Mouse (Mus musculus) T-helper 17 cell (primary cell): ENCODE measurements around the gene Apoc3.

ENCODE experiments used
- in situ Hi-C, 2 experiments: fragments of 300-600 bp; cut with MboI, MseI; formaldehyde crosslinking; loops; 1 replicate in 1 of 2; 2 replicates in 1 of 2; pipeline ENCODE4 v1.15.1; 2025; ENCODE audit warnings: high pct_unique_total_duplicates in 2 of 2

Apoc3 gene

DNA sequence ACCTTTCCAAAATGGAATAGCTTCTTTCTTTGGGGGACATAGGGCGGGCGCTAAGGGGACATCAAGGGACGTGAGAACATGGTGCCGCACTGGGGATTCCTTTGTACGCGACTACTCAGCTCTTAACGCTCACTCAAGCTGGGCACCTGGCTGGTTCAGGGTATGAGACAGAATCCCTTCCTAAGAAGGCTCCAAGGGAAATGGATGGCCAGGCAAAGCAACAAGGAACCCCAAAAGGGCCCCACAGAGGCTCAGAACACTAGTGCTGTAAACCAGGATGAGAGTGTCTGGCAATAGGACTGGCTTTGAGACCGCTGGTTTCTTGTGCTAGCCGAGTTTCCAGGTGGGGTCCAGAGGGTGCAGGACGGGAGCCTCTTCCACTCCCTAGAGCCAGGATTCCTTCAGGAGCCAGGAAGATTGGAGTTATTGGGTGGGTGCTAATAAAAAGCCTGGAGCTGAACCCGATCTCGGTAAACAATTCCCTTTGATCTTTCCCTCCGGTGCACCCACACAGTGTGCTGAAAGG, 4.9 kb downstream of the Apoc3 start:
- in situ Hi-C loops, result no loop called here

- in situ Hi-C loops, result loop anchor here in 1 of 2 experiments (5.0 kb wide), 1 partner anchor 1088 kb away; no protein-coding TSS in a partner anchor
Observed at GRCm38 (mm10) chr9:46229573-46230449, 5.6 kb downstream of the Apoc3 start.

GRCm38 (mm10) chr9:46228491-46228890, 6.9 kb downstream of the Apoc3 start, which contains the start of gene Apoa1:
Apoa1 (plus strand) TSS chr9:46228580.
- in situ Hi-C loops, result loop anchor here in 1 of 2 experiments (5.0 kb wide), 1 partner anchor 1086 kb away; no protein-coding TSS in a partner anchor

- in situ Hi-C loops, result loop anchor here in 1 of 2 experiments (5.0 kb wide), 1 partner anchor 1085 kb away; no protein-coding TSS in a partner anchor
Observed at GRCm38 (mm10) chr9:46227064-46227614, 8.3 kb downstream of the Apoc3 start.

- in situ Hi-C loops, result loop anchor here in 1 of 2 experiments (5.0 kb wide), 1 partner anchor 1083 kb away; no protein-coding TSS in a partner anchor
Observed at GRCm38 (mm10) chr9:46224945-46225660, 10.3 kb downstream of the Apoc3 start.

GRCm38 (mm10) chr9:46224101-46224500, 11.3 kb downstream of the Apoc3 start:
- in situ Hi-C loops, result no loop called here

- in situ Hi-C loops, result no loop called here
Observed at GRCm38 (mm10) chr9:46223090-46223489, 12.3 kb downstream of the Apoc3 start.

DNA sequence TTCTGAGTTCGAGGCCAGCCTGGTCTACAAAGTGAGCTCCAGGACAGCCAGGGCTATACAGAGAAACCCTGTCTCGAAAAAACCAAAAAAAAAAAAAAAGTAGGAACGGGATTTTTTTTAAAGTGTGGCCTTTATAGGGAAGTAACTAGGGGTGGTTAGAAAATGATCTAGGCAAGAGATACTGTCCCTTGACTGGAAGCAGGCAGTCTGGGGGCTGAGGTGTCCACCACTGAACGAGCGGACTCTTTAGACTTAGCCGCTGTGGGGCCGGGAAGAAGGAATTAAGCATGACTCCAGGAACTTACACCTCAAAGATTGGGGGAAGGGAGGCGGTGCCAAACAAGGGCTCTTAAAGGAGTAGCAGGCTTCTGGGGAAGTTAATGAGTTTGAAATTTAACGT, 17.3 kb downstream of the Apoc3 start:
- in situ Hi-C loops, result no loop called here

GRCm38 (mm10) chr9:46216744-46217470, 18.5 kb downstream of the Apoc3 start:
- in situ Hi-C loops, result no loop called here

- in situ Hi-C loops, result no loop called here
Observed at GRCm38 (mm10) chr9:46215338-46216322, 19.8 kb downstream of the Apoc3 start.

- in situ Hi-C loops, result no loop called here
Observed at GRCm38 (mm10) chr9:46214946-46215337, 20.5 kb downstream of the Apoc3 start.

GRCm38 (mm10) chr9:46214276-46214675, 21.2 kb downstream of the Apoc3 start:
- in situ Hi-C loops, result no loop called here

DNA sequence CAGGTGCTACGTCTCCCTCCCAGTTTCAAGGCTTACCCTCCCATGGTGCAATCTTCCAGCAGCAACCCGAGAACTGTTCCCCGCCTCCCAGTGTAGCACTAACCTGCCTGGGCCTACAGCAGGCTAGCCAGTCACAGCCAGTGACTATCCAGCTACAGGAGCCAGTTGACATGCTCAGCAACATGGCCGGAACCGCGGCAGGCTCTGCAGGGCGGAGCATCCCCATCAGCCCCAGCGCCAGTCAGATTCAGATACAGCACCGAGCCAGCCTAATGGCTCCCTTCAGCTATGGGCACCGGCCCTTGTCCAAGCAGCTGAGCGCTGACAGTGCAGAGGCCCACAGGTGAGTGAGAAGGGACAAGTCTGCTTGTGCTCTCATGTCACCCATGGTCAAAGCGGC, 25.0 kb downstream of the Apoc3 start:
- in situ Hi-C loops, result no loop called here

GRCm38 (mm10) chr9:46208401-46208974, 26.9 kb downstream of the Apoc3 start:
- in situ Hi-C loops, result no loop called here

DNA sequence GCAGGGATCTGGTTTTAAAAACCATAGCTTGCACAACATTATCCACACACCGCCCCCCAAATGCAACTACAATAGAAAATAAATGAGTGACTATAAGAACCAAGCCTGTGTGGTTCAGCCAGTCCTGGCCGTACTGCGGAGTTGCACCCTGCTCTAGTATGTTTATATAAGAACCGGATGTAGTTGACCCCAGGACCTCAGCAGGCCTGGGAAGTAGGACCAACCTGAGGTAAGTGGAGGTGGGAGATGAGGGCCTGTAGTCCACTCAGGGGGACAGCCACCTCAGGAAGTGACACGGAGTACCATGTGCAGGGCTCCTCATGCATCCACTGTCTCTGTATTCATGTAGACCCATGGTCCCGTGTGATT, 28.0 kb downstream of the Apoc3 start:
- in situ Hi-C loops, result no loop called here

GRCm38 (mm10) chr9:46206834-46207500, 28.5 kb downstream of the Apoc3 start:
- in situ Hi-C loops, result no loop called here

DNA sequence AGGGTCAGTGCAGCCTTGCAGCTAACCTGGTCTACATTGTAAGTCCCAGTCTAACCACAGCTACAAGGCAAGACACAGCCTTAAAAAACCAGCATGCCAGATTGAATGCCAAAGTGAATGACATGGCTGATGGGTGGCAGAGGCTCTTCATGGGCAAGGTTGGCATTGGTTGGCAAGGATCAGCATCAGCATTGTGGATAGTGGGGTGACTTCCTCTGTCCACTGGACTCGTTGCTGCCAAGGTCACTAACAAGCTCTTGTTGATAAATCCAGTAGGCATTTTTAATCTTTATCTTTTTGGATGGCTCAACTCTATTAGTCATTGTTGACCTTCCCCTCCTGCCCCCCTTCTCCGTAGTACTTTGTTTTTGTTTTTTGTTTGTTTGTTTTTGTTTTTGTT, 35.8 kb downstream of the Apoc3 start:
- in situ Hi-C loops, result loop anchor here (5.0 kb wide), 2 partner anchors 202 to 207 kb away; no protein-coding TSS in a partner anchor

DNA sequence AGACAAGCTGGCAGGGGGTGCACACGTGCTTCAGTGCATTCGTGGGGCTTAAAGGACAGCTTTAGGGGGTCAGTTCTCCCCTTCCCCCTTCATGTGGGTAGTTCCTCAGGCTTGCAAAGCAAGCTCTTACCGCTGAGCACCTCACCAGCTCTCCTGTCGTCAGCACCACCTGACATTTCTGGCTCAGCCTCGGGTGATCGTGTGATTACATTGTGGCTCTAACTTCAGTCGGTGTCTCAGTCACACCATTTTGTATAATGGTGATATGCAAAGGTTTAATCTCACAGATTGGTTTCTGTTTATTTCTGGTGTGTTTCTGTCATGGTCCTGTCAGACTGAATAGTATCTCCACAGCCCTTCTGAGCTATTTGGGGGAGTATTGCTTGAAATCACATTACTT, 36.5 kb downstream of the Apoc3 start:
- in situ Hi-C loops, result loop anchor here (5.0 kb wide), 2 partner anchors 202 to 207 kb away; no protein-coding TSS in a partner anchor

GRCm38 (mm10) chr9:46198461-46198860, 37.0 kb downstream of the Apoc3 start:
- in situ Hi-C loops, result loop anchor here (5.0 kb wide), 2 partner anchors 201 to 206 kb away; no protein-coding TSS in a partner anchor
